Mouse (Mus musculus) limb, embryonic 11.5 days (tissue): ENCODE results near the gene Adssl1. TPM values are rescaled to one million over a fixed set of nuclear protein-coding genes. Genes with fewer than 3 reads are reported as not detected.
A peak's percentile ranks its signal among the peaks of the same experiment; 100 is the strongest.

ENCODE experiments used
- ATAC-seq: fragments of 200-750 bp; cut with Nextera tagmentation; 2 replicates; pipeline ENCODE4 v1.8.0; 2017; ENCODE audit warnings: low read depth; ENCODE audit not compliant: insufficient number of reproducible peaks, low FRiP score, low TSS enrichment
- DNase-seq: peaks from one replicate; pipeline ENCODE4 v3.0.0-alpha.2; 2015; ENCODE audit warnings: low spot score
- H3K27ac ChIP-seq: fragments of 300-500 bp; sonication (generic); replicated peaks from 2 replicates; pipeline ENCODE4 v1.5.1; 2014; ENCODE audit warnings: low read depth, mild to moderate bottlenecking, low read length
- H3K27me3 ChIP-seq: fragments of 300-500 bp; sonication (generic); 2 replicates; pipeline ENCODE4 v1.6.1; 2014; ENCODE audit warnings: mild to moderate bottlenecking, low read length, mixed read lengths; ENCODE audit not compliant: control insufficient read depth, insufficient read depth
- H3K36me3 ChIP-seq: fragments of 300-500 bp; sonication (generic); 2 replicates; pipeline ENCODE4 v1.6.1; 2014; ENCODE audit warnings: mild to moderate bottlenecking, low read length, moderate library complexity, mixed read lengths; ENCODE audit not compliant: control insufficient read depth, insufficient read depth
- H3K4me1 ChIP-seq: fragments of 300-500 bp; sonication (generic); 2 replicates; pipeline ENCODE4 v1.6.1; 2014; ENCODE audit warnings: low read length, mixed read lengths; ENCODE audit not compliant: control insufficient read depth, insufficient read depth
- H3K4me2 ChIP-seq: fragments of 300-500 bp; sonication (generic); 2 replicates; pipeline ENCODE4 v1.6.1; 2014; ENCODE audit warnings: low read depth, mild to moderate bottlenecking, moderate library complexity; ENCODE audit not compliant: severe bottlenecking
- H3K4me3 ChIP-seq: fragments of 300-500 bp; sonication (generic); 2 replicates; pipeline ENCODE4 v1.5.1; 2014; ENCODE audit warnings: low read depth, low read length
- H3K9ac ChIP-seq: fragments of 300-500 bp; sonication (generic); 2 replicates; pipeline ENCODE4 v1.6.1; 2014; ENCODE audit warnings: mild to moderate bottlenecking, low read length
- H3K9me3 ChIP-seq: fragments of 300-500 bp; sonication (generic); 2 replicates; pipeline ENCODE4 v1.6.1; 2016; ENCODE audit warnings: low read length; ENCODE audit not compliant: control insufficient read depth
- WGBS: fragments of 180-500 bp; shearing (Covaris S2); extraction: QIAGEN DNeasy Blood & Tissue Kit; methylation state at CpG from one replicate; pipeline ENCODE4 v1.1.7; 2014; 5-methylcytosine and 5-hydroxymethylcytosine counted together
- polyA plus RNA-seq: library from polyadenylated mRNA; unstranded; fragments of >200 nt; fragmentation: Nextera tagmentation; extraction: Ambion mirVana; gene quantifications from 2 replicates; pipeline ENCODE4 v1.2.1, GENCODE M21; 2014

The Adssl1 gene
- polyA plus RNA-seq, 1 experiment from 2014 or later, result 4.4 TPM

GRCm38 (mm10) chr12:112596891-112597500 lies 22.8 kb upstream of the Adssl1 start:
- 80% methylated on average over 14 of the region's 14 CpGs for WGBS
- Histone ChIP-seq H3K27me3 (no peaks in the 10 kb centered on the region), H3K4me3 (no peak overlapping the region), H3K4me1 (peaks cover 9% of the 10 kb centered on the region; the same call in 1 of the 2 replicates), H3K27ac (no peak overlapping the region), H3K9ac (no peak overlapping the region), H3K9me3 (no peaks in the 10 kb centered on the region), H3K4me2 (no peak overlapping the region), H3K36me3 (no peaks in the 10 kb centered on the region)
- ATAC-seq, result no peak
- DNase-seq, result no peak

GRCm38 (mm10) chr12:112597618-112598017 lies 22.2 kb upstream of the Adssl1 start:
- DNase-seq (no peak), ATAC-seq (no peak)
- Histone ChIP-seq H3K9ac (no peak overlapping the region), H3K4me2 (no peak overlapping the region), H3K4me3 (no peak overlapping the region), H3K4me1 (peaks cover 9% of the 10 kb centered on the region; the same call in 1 of the 2 replicates), H3K27ac (no peak overlapping the region), H3K36me3 (no peaks in the 10 kb centered on the region), H3K9me3 (no peaks in the 10 kb centered on the region), H3K27me3 (no peaks in the 10 kb centered on the region)
- 83% methylated on average over 8 of the region's 8 CpGs for WGBS

GRCm38 (mm10) chr12:112599198-112599597 lies 20.6 kb upstream of the Adssl1 start:
- H3K9ac ChIP-seq, result no peak overlapping the region
- WGBS, result 30% methylated on average over 4 of the region's 4 CpGs
- ATAC-seq (no peak), DNase-seq (no peak)
- H3K4me2 ChIP-seq, result no peak overlapping the region
- peaks cover 9% of the 10 kb centered on the region; the same call in 1 of the 2 replicates for H3K4me1 ChIP-seq
- no peaks in the 10 kb centered on the region for H3K27me3 ChIP-seq
- no peak overlapping the region for H3K4me3 ChIP-seq
- no peak overlapping the region for H3K27ac ChIP-seq
- H3K9me3 ChIP-seq, result no peaks in the 10 kb centered on the region
- no peaks in the 10 kb centered on the region for H3K36me3 ChIP-seq

GRCm38 (mm10) chr12:112599942-112600611 lies 19.8 kb upstream of the Adssl1 start:
- 77% methylated on average over 30 of the region's 30 CpGs for WGBS
- Histone ChIP-seq H3K9ac (no peak overlapping the region), H3K27ac (no peak overlapping the region), H3K4me1 (peaks cover 9% of the 10 kb centered on the region; the same call in 1 of the 2 replicates), H3K4me2 (no peak overlapping the region), H3K36me3 (no peaks in the 10 kb centered on the region), H3K27me3 (no peaks in the 10 kb centered on the region), H3K4me3 (no peak overlapping the region), H3K9me3 (no peaks in the 10 kb centered on the region)
- no peak for ATAC-seq
- DNase-seq, result no peak

GRCm38 (mm10) chr12:112604022-112604421 lies 15.8 kb upstream of the Adssl1 start:
- Histone ChIP-seq H3K4me2 (no peak overlapping the region), H3K4me1 (peaks cover 6% of the 10 kb centered on the region; the same call in 1 of the 2 replicates), H3K27ac (no peak overlapping the region), H3K27me3 (no peaks in the 10 kb centered on the region), H3K9ac (no peak overlapping the region), H3K4me3 (no peak overlapping the region), H3K36me3 (no peaks in the 10 kb centered on the region), H3K9me3 (no peaks in the 10 kb centered on the region)
- no peak for ATAC-seq
- WGBS, result 86% methylated on average over 5 of the region's 5 CpGs
- no peak for DNase-seq

GRCm38 (mm10) chr12:112604709-112605649 lies 14.9 kb upstream of the Adssl1 start:
- peak; percentile 25; the same call in 1 of the 2 replicates for ATAC-seq
- Histone ChIP-seq H3K4me1 (peaks cover 5% of the 10 kb centered on the region; the same call in 1 of the 2 replicates), H3K4me2 (no peak overlapping the region), H3K9me3 (no peaks in the 10 kb centered on the region), H3K27ac (no peak overlapping the region), H3K36me3 (no peaks in the 10 kb centered on the region), H3K9ac (no peak overlapping the region), H3K27me3 (no peaks in the 10 kb centered on the region), H3K4me3 (no peak overlapping the region)
- peak; percentile 62 for DNase-seq
- 64% methylated on average over 20 of the region's 20 CpGs for WGBS

GRCm38 (mm10) chr12:112605766-112606165 lies 14.1 kb upstream of the Adssl1 start:
- Histone ChIP-seq H3K4me2 (no peak overlapping the region), H3K36me3 (no peaks in the 10 kb centered on the region), H3K4me1 (peaks cover 2% of the 10 kb centered on the region; the same call in 1 of the 2 replicates), H3K27me3 (no peaks in the 10 kb centered on the region), H3K9ac (no peak overlapping the region), H3K27ac (no peak overlapping the region), H3K9me3 (no peaks in the 10 kb centered on the region), H3K4me3 (no peak overlapping the region)
- peak; percentile 81 for DNase-seq
- whole genome bisulfite sequencing, result 51% methylated on average over 6 of the region's 6 CpGs
- ATAC-seq, result no peak

GRCm38 (mm10) chr12:112606998-112607397 lies 12.8 kb upstream of the Adssl1 start:
- Histone ChIP-seq H3K9me3 (no peaks in the 10 kb centered on the region), H3K9ac (no peak overlapping the region), H3K27ac (no peak overlapping the region), H3K4me1 (peaks cover 2% of the 10 kb centered on the region; the same call in 1 of the 2 replicates), H3K4me2 (no peak overlapping the region), H3K27me3 (no peaks in the 10 kb centered on the region), H3K4me3 (no peak overlapping the region), H3K36me3 (no peaks in the 10 kb centered on the region)
- DNase-seq (no peak), ATAC-seq (no peak)
- 73% methylated on average over 6 of the region's 6 CpGs for WGBS
